9 mouse cellular contexts compared by ENCODE assay signal in genomic region chr9:111356386-111356785, GRCm38 (mm10). TPM values are rescaled to one million over a fixed set of nuclear protein-coding genes. Genes with fewer than 3 reads are reported as not detected.
DNase-seq lines count a peak whose midpoint lies in the region; ATAC-seq and TF ChIP-seq lines count a peak whose summit lies in the region.
"Had no signal": no experiment of that assay in that cellular context is flagged by ENCODE, and none has a peak within 500 bp of the region (broad histone marks: within the 10 kb centered on the region; RNA-seq: fewer than 3 reads in every experiment).

No protein-coding gene starts in this region.

- no peaks in the 10 kb centered on the region for H3K27me3 ChIP-seq in liver, embryonic 14.5 days (ENCODE audit: control insufficient read depth, insufficient read depth, low read length)
- H3K27me3 ChIP-seq in embryonic facial prominence, embryonic 14.5 days (replicated peaks; ENCODE audit: control insufficient read depth, insufficient read depth, low read length): no peaks in the 10 kb centered on the region
- H3K27me3 ChIP-seq: embryonic facial prominence, embryonic 13.5 days had no signal

- TF ChIP-seq CTCF in liver, embryonic 14.5 days (IDR thresholded peaks at IDR 0.05; ENCODE audit: low read depth): peak; percentile 48

- DNase-seq in frontal cortex, postnatal 10 days (ENCODE audit: low spot score in 2 of 2): no peak
- no peak for DNase-seq in liver, embryonic 14.5 days (ENCODE audit: low read depth in 3 of 3, low spot score in 3 of 3)
- DNase-seq in liver: no peak
- peak; percentile 69 for DNase-seq in embryonic facial prominence, embryonic 14.5 days (ENCODE audit: low spot score)
- peak; percentile 79 for DNase-seq in retina, embryonic 14.5 days (ENCODE audit: low spot score)
- no peak for DNase-seq in urinary bladder, postnatal 36 days (ENCODE audit: low spot score in 2 of 2)

- H3K36me3 ChIP-seq in liver, embryonic 14.5 days (replicated peaks; ENCODE audit: control insufficient read depth, insufficient read depth, low read depth): no peaks in the 10 kb centered on the region
- H3K36me3 ChIP-seq in embryonic facial prominence, embryonic 14.5 days (ENCODE audit: control insufficient read depth, insufficient read depth, low read length): no peaks in the 10 kb centered on the region
- H3K36me3 ChIP-seq: embryonic facial prominence, embryonic 13.5 days had no signal

- no peak overlapping the region for H3K4me3 ChIP-seq in liver, embryonic 14.5 days (ENCODE audit: insufficient read depth in 1 of 2, low read depth in 2 of 2, low read length in 2 of 2)
- H3K4me3 ChIP-seq in embryonic facial prominence, embryonic 14.5 days (ENCODE audit: low read depth, low read length): no peak overlapping the region
- H3K4me3 ChIP-seq: embryonic facial prominence, embryonic 13.5 days had no signal

- TF ChIP-seq EP300 in liver, embryonic 14.5 days (IDR thresholded peaks at IDR 0.05; ENCODE audit: low read depth): no peak

- H3K4me2 ChIP-seq in liver, embryonic 14.5 days (ENCODE audit: low read depth): no peak overlapping the region
- no peak overlapping the region for H3K4me2 ChIP-seq in embryonic facial prominence, embryonic 14.5 days (ENCODE audit: low read depth, low read length)
- H3K4me2 ChIP-seq: embryonic facial prominence, embryonic 13.5 days had no signal

- H3K27ac ChIP-seq in liver, embryonic 14.5 days: no peak overlapping the region
- H3K27ac ChIP-seq in embryonic facial prominence, embryonic 14.5 days (replicated peaks; ENCODE audit: low read depth, low read length): no peak overlapping the region
- H3K27ac ChIP-seq: embryonic facial prominence, embryonic 13.5 days had no signal

- no peak overlapping the region for H3K9ac ChIP-seq in liver, embryonic 14.5 days (replicated peaks)
- H3K9ac ChIP-seq in embryonic facial prominence, embryonic 14.5 days (ENCODE audit: low read depth, low read length): no peak overlapping the region
- H3K9ac ChIP-seq: embryonic facial prominence, embryonic 13.5 days had no signal

- 20% methylated on average over 3 of the region's 3 CpGs for WGBS in liver, embryonic 14.5 days (ENCODE audit: insufficient replicate concordance)
- 41% methylated on average over 3 of the region's 3 CpGs for WGBS in embryonic facial prominence, embryonic 14.5 days

- H3K9me3 ChIP-seq in liver, embryonic 14.5 days (ENCODE audit: control insufficient read depth, low read length): no peaks in the 10 kb centered on the region
- H3K9me3 ChIP-seq in embryonic facial prominence, embryonic 14.5 days (ENCODE audit: control insufficient read depth, low read length): no peaks in the 10 kb centered on the region
- H3K9me3 ChIP-seq: embryonic facial prominence, embryonic 13.5 days had no signal

- H3K4me1 ChIP-seq in liver, embryonic 14.5 days (replicated peaks; ENCODE audit: control insufficient read depth in 2 of 2, insufficient read depth in 2 of 2, low read length in 1 of 2): no peaks in the 10 kb centered on the region
- no peaks in the 10 kb centered on the region for H3K4me1 ChIP-seq in embryonic facial prominence, embryonic 14.5 days (ENCODE audit: control insufficient read depth, insufficient read depth, low read length)
- H3K4me1 ChIP-seq: embryonic facial prominence, embryonic 13.5 days had no signal

- ATAC-seq in frontal cortex, adult (ENCODE audit: low TSS enrichment): 0 out of 2 replicates have a peak, but pooled peaks have one; percentile 34
- ATAC-seq in liver, embryonic 14.5 days (ENCODE audit: insufficient read depth): no peak
- ATAC-seq in embryonic facial prominence, embryonic 14.5 days (ENCODE audit: low read depth): no peak
- ATAC-seq in erythroid progenitor cell, adult 5-6 weeks (replicated peaks; ENCODE audit: low FRiP score, poor library complexity, severe bottlenecking): no peak

RNA-seq across cellular contexts. Expression of gene Trank1, which starts 44.8 kb away (rescaled TPM):
- polyA plus RNA-seq in liver, embryonic 14.5 days (2012; rRNA removed): 0.02 and 0.06 TPM in 2 replicates
- polyA plus RNA-seq in liver, embryonic 14.5 days (2014; fragmentation: Nextera tagmentation; extraction: Ambion mirVana): 0.03 TPM in 1 of 2 replicates, not detected in the other
- 0.79 and 0.92 TPM in 2 replicates for polyA plus RNA-seq in embryonic facial prominence, embryonic 14.5 days (2014; fragmentation: Nextera tagmentation; extraction: Ambion mirVana)
- total RNA-seq in erythroid progenitor cell, adult 5-6 weeks (2015; ENCODE audit: low replicate concordance): not detected in 2 replicates
- not detected in 2 replicates for total RNA-seq in erythroid progenitor cell, adult 5-6 weeks (2017; ENCODE audit: low replicate concordance)

Comparison
In these comparisons a context has a peak if more than half of its experiments do, and no peak if none do; other contexts are left out.
1. DNase-seq: peak in embryonic facial prominence, embryonic 14.5 days (single experiment) and retina, embryonic 14.5 days (single experiment); none in frontal cortex, postnatal 10 days (0 of 2), liver, embryonic 14.5 days (0 of 3), liver (single experiment) and urinary bladder, postnatal 36 days (0 of 2).